Mouse (Mus musculus): Measurements from ENCODE around the gene Adgrg3.

GRCm38 (mm10) chr8:95075504-95075903, 58.0 kb downstream of the Adgrg3 start:
- TF ChIP-seq CTCF (IDR thresholded peaks at IDR 0.05; ENCODE audit: low read depth, low read length), result no peak
- no peak for TF ChIP-seq POLR2A (IDR thresholded peaks at IDR 0.05; ENCODE audit: borderline replicate concordance, low read depth, low read length)

Measured in bone marrow macrophage, adult 2 months (primary cell).